Mouse (Mus musculus) large intestine, adult 2 months (tissue): ENCODE measurements at regions not wholly inside any gene's neighbourhood (a gene's known extent, or its start where the extent isn't known, plus 50 kb on each side); places are given as distances from the start of the nearest gene placed in this dataset.

Experiments
- DNase-seq: peaks from one replicate; pipeline ENCODE4 v3.0.0-alpha.2; 2012; ENCODE audit warnings: low read depth, low spot score
- whole genome bisulfite sequencing: fragments of 180-500 bp; shearing (Covaris S2); methylation state at CpG from one replicate; pipeline ENCODE4 v1.1.7; 2018; 5-methylcytosine and 5-hydroxymethylcytosine counted together

DNA sequence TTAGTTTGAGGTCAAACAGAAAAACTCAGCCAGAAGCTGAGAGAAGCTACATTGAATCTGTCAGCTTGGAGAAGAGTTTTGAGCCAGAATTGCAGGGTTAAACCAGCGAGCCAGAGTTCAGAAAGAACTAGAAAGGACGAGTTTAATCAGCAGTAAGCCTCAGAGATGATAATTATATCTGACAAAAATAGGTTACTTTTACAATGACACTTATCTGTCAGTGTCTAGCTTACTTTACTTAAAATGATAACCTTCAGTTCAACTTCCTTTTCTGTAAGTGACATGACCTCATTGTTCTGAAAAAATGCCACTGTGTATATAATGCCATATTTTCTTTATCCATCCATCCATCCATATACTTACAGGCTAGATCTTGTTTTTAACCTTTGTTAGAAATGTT is 2143.1 kb downstream of the 9330182O14Rik start:
- WGBS: 59% methylated on average over 2 of the region's 2 CpGs
- no peak for DNase-seq

DNA sequence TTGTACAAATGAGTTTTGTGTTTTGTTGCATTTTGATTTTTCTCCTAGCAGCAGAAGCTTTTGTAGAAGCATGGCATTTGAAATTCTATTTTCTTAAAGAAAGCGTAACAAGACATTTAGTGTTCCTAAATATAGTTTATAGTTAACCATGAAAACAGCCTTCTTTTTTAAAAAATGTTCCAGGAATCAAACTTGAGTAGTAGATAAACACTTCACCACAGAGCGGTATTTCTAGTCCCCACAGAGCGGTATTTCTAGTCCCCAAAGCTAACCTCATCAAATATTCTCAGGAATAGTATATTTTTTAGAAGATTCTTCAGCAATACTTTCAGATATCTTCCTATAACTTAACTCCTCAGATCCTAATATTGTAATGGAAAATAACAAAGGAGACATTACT is 2146.6 kb downstream of the 9330182O14Rik start:
- WGBS: 92% methylated on average over 3 of the region's 3 CpGs
- no peak for DNase-seq

DNA sequence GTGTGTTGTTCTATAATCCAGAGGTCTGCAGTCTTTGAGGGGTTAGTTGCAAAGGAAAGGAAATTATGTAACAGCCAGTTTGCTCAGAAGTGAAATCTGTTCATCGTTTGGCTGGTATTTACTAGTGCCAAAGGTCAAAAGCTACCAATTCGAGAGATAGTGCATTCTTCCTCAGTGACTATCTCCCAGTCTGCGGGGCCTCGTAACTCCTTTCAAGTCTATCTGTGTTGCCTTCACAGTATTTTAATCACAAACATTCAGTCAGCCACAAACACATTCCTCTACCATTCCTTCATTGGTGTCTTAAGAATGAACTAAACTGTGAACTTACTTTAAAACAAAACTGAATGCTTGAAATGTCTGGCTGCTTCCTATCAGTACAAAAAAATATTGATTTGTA is 2162.2 kb downstream of the 9330182O14Rik start:
- no peak for DNase-seq
- 16% methylated on average over 4 of the region's 4 CpGs for WGBS

DNA sequence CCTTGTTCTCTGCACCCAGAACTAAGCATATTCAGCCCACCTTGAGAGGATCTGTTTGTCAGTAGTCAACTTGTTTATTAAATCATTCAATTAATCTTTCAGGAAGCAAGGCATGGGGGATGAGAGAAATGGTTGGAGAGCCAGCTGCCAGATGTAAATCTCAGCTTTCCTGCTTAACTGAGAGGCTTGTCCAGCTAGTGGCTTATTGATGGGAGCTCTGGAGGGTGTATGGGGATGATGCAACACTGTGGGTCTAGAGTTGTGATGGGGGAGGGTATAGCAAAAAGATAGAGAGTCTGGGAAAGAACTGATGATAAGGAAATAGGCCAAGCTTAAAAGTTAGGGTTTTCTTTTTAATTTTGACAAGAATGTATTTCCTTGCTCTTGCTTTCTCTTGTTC is 2163.3 kb downstream of the 9330182O14Rik start:
- DNase-seq: no peak

DNA sequence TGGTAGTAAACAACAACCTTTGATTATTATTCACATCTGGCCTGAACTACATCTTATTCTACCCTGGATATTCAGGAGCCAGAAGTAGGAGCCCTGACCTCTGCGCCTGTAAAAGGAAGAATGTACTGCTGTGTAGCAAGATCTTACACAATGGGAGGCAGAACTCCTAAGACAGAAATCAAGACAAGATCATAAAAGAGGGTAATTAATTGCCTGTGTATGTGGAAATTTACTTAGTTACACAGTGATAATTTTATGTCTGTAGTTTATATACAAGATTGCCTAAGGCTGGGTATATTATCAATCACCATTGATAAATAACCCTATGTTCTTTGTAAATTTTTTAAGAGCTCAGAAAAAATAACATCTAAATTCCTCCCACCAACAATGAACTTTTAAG is 2167.8 kb downstream of the 9330182O14Rik start:
- DNase-seq: no peak
- 85% methylated on average over 1 of the region's 1 CpGs for WGBS

DNA sequence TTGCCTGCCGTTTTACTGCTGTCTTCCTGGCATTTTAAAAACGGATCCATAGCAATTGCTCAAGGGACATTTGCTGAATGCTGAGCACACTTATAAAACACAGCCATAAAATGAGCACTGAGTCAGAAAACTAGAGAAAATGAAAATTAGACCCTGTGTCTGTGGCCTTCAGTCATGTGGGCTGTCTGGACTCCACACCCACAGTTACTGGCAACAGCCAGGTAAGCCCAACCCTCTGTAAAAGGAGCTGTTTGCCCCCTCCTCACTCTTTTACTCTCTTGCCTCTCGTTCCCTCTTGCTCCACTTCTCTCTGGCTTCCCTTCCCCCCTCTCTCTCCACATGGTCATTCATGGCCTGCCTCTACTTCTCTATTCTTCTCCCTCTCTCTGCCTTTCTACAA is 2169.9 kb downstream of the 9330182O14Rik start:
- WGBS: 29% methylated on average over 3 of the region's 3 CpGs
- DNase-seq: no peak

DNA sequence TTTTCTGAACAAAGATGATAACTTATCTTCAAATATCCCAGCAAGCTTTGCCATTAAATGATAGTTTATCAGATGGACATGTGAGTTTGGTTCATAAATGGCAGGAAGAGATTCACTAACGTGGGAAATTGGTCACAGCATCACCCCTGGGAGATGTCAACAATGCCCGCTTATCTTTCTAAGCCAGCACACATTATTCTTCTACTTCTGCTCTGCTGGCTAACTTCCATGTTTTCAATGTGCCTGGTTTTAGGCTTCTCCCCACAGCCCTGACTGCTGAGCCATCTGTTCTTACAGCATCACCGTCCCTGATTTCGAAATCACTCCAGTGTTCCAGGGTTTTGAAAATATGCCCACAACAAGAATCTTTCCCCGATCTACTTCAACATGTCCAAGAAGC is 2175.4 kb downstream of the 9330182O14Rik start:
- WGBS: 73% methylated on average over 5 of the region's 5 CpGs
- DNase-seq: no peak

DNA sequence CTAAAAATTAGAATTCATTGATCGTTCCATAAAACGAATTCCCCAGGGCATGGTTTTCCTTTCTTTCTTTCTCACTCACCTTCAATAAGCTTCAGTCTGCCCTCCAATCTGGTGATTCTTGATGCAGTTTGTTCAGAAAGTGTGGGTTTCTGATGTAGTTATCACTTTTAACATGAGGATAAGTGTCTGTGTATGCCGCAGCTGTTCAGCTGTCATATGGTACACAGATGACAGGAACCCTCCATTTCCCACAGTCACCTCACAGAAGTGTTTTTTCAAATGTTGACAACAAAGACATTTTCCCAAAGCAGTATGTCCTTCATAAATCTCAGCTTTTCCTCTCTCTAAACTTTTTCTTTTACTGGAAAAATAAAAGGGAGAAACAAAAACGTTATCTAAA is 2177.0 kb downstream of the 9330182O14Rik start:
- DNase-seq: no peak
- 72% methylated on average over 4 of the region's 4 CpGs for WGBS

DNA sequence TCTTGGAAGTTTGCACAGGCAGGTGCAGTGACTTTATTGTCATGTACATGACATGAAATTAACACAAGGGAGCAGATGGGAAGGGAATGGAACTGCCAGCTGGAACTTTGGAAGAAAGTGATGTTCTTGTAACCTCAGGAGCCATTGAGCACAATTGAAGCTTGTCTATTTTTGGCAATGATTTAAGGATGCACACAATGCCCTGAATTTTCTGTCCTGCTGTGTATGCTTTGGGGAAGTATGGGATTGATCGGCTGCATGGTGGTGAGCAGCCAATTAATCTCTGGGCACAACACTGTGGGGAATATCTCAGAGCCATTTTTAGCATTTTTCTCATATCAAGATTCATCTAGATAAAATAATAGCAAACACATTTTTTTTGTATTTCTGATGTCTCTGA is 2186.2 kb downstream of the 9330182O14Rik start:
- DNase-seq: no peak
- WGBS: 92% methylated on average over 1 of the region's 1 CpGs

DNA sequence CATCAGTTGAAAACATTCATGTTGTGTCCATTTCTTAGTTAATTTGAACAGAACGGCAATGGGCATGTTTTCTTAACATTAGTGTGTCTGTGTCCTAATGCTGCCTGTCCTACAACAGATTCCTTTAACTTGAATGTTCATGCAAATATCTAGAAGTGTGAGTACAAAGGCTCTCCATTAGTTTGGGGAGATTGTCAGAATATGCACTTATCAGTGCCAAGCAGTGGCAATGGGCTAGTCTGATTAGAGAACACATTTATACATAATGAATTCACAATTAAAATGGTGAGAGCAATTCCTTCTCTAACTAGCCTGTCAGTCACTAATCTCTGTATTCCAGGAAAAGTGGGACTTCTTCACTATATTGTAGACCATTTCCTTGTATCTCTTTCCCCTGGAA is 2188.8 kb downstream of the 9330182O14Rik start:
- DNase-seq: no peak
- 89% methylated on average over 1 of the region's 1 CpGs for WGBS

DNA sequence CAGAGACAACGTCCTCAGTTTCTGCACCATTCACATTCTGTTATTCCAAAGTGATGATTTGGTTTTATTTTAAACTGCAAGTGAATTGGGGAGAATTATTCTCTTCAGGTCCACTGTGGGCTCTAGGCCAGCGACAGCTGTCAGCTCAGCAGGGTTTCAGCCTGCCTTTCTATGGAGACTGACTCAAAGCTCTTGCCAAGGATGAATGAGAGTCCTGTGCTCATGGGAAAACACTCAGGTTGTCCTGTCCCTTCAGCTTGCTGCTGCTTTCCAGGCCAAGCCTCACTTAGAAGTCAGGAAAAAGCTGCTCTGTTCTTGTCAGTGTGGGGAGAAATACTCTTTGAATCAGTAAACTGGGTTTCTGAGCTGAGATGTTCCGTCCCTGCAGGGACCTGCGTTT is 2191.1 kb downstream of the 9330182O14Rik start:
- DNase-seq: no peak
- WGBS: 72% methylated on average over 4 of the region's 4 CpGs

DNA sequence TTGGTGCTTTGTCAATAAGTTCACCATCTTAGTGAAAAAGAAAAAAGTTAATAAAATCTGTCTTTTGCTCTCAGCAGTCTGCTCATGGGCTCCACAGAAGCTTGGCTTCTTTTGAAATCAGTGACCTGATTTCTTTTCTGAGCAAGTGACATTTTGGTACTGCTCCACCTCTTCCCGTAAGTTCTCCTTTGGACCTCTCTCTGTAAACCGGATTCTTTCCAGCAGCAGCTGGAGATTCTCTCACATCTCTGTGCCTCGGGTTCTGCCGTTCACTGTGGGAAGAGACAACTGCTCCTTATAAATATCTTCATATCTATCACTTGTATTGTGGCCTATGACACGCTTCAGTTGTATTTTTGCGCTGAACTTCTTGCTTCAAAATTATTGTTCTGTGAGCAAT is 2194.4 kb downstream of the 9330182O14Rik start:
- WGBS: 78% methylated on average over 6 of the region's 6 CpGs

DNA sequence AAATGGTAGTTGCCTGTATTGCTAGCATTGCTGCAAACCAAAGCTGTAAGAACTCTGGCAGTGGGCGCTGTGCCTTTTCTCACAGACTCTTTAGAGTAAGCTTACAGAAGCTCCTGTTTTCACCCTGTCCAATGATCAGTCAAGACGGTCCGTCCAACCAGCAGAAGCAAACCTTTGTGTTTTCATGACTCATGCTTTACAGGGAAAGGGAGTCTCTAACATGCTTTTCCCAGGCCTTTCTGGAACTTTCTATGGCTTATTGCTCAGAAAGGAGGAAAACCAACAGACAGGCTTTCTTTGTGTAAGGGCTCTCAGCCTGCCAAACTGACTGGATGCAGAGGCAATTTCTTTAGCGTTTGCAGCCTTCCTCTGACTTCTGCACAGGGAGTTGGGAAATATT is 2195.6 kb downstream of the 9330182O14Rik start:
- 31% methylated on average over 4 of the region's 4 CpGs for WGBS
- no peak for DNase-seq

More for the DNA sequence above, 2194.4 kb downstream of the 9330182O14Rik start:
- DNase-seq: no peak

DNA sequence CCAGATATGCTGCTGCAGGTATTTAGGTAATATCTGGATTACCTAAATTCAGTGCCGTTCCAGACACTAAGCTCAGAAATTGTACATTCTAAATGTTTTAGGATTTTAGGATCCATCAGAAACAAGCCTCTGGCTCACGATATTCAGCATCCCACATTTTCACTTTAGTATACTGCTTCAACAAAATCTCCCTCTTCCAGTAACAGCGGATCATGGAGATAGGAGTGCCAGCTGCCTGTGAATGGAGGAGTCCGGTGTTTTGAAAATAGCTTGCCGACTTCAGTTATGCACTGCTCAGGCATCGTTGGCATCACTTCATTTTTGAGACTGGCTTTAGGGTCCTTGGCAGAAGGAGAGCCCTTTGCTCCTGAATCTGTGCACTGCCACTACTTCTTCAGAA is 2199.5 kb downstream of the 9330182O14Rik start:
- DNase-seq: no peak
- WGBS: 88% methylated on average over 6 of the region's 6 CpGs

DNA sequence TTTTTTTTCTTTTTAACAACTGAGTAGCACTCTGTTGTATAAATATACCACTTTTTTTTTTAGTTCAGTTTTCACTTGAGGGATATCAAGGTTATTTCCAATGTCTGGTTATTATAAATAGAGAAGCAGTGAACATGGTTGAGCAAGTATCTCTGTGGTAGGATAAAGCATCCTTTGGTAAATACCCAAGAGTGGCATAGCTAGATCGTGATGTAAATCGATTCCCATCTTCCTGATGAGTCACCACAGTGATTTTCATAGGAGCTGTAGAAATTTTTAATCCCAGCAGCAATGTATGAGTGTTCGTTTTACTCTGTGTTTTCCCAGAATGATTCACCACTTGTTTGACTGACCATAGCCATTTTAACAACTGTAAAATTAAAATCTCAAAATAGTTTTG is 2212.0 kb downstream of the 9330182O14Rik start:
- 66% methylated on average over 3 of the region's 3 CpGs for WGBS
- no peak for DNase-seq

DNA sequence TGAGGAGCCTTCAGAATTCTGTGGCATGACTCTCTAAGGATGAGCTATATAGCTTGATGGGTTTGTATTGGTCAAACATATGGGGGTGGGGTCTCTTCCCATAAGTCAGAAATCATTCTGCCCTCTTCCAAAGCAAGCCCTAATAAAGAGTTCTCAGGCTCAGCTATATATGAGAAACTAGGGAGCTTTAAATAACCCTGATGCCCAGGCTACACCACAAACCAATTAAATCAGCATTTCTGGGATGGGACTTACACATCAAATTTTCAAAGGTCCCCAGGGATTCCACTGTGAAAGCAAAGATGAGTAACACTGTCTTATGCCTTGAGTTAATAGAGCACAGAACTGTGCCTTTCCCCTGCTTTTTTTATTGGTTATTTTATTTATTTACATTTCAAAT is 2227.7 kb downstream of the 9330182O14Rik start:
- DNase-seq: no peak

DNA sequence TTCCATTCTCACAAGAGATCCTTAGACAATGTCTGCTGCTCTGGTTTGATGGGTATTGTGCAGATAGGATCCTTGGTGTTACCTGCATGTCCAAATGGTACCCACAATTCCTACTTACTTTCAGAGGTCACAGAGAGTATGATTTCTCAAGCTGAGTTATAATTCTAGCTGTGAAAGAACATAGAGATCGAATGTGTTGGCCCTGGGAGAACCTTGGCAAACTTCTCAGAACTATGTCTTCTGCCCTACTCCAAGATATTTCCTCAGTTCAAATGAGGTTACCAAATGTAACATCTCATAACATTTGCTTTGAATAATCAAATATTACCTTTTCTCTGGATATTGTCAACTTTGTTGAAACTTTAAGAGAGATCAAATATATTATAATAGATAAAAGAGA is 2230.8 kb downstream of the 9330182O14Rik start:
- no peak for DNase-seq
- 63% methylated on average over 1 of the region's 1 CpGs for WGBS

DNA sequence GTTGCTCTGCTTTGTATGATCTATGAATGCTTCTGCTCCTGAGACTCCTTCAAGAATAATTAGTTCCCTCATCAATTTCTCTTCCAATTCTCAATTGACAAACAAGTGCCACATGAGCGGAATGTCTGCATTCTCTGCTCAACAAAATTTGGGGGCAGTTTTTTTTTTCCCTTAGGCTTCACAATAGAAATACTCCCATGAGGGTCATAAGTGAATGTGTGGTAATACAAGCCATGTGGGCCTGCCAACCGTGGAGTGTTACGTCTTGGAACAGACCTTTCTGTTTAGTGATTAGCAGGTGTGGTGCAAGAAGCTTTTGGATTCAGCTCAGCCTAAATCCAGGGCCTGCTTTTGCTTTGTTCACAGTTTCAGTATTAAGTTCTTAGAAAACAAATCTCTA is 2232.6 kb downstream of the 9330182O14Rik start:
- no peak for DNase-seq
- WGBS: 80% methylated on average over 3 of the region's 3 CpGs

DNA sequence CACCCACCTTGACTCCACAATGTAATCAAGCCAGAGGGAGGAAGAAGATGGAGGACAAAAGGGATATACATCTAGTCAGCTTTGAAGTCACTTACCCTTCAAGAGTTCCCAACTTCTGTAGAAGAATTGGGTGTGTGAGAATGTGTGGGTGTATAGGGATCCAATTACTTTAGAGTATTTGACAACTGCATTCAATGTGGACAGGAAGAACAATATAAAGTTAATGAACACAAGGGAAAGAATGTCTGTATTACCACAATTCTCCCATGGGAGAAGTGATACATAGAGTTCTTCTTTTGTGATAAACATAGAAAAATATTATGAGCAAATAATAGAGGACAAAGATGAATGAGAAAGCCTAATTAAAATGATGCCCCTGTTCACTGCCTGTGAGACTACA is 2235.4 kb downstream of the 9330182O14Rik start:
- DNase-seq: no peak

DNA sequence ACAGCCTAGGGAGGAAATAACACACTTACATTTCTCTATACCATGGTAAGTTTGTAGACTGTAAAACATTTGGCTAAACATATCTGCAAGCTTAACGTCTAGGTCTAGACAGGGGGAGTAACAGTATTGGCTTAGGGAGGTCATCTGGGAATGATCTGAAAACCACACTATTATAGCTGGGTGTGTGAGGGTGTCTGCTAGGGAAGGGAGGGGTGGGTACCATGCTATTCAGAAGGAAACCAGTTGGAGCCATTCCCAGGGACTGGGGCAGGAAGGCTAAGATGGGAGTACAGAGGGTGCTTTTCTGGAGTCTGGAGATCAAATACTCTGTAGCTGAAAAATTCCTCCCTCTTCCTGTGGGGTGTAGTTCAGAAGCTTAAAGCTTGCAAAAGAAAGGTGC is 2235.9 kb downstream of the 9330182O14Rik start:
- no peak for DNase-seq

DNA sequence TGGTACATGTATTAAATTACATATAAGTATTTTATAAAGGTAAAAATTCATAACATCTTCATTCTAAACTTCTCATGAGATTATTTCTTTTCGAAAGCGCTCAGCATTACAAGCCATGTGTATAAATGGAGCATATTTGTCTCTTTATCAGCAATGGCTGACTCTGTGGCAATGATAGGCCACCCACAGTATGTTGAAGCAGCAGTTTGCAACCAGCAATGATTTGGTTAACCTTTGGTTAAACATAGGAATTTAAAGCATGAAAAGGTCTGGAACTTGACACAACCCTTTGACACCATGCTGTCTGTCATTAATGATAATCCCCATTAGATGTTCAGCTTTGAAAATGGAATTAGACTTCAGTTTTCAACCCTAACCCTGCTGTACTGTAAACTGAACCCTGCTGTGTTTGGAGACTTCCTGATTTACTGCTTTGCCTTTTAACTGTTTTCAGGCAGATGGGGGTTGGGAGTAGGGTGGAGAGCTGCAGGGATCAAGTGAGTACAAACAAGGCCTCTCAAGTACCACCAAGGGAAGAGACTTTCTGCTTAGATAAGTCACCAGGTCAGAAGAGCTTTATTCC is 2238.6 kb downstream of the 9330182O14Rik start:
- 92% methylated on average over 2 of the region's 2 CpGs for WGBS
- no peak for DNase-seq

More for the DNA sequence above, 2235.9 kb downstream of the 9330182O14Rik start:
- WGBS: 18% methylated on average over 1 of the region's 1 CpGs
